Mouse (Mus musculus) gastrocnemius, adult 8-10 months (tissue): ENCODE data around the gene Klhl36. TPM values are rescaled to one million over a fixed set of nuclear protein-coding genes. Genes with fewer than 3 reads are reported as not detected.

Experiments
- DNase-seq, 2 experiments: peaks; one replicate each; pipeline ENCODE4 v3.0.0; 2022; ENCODE audit warnings: low spot score in 2 of 2
- total RNA-seq, 4 experiments: library from RNA; stranded (reverse); gene quantifications; 2 replicates each; pipeline ENCODE4 v1.2.4; 2022

Gene Klhl36
- total RNA-seq: 1 to 10 TPM in 3 of 4 experiments, under 1 TPM in 1; 0.90 to 2.1 (median 1.6) TPM

DNA sequence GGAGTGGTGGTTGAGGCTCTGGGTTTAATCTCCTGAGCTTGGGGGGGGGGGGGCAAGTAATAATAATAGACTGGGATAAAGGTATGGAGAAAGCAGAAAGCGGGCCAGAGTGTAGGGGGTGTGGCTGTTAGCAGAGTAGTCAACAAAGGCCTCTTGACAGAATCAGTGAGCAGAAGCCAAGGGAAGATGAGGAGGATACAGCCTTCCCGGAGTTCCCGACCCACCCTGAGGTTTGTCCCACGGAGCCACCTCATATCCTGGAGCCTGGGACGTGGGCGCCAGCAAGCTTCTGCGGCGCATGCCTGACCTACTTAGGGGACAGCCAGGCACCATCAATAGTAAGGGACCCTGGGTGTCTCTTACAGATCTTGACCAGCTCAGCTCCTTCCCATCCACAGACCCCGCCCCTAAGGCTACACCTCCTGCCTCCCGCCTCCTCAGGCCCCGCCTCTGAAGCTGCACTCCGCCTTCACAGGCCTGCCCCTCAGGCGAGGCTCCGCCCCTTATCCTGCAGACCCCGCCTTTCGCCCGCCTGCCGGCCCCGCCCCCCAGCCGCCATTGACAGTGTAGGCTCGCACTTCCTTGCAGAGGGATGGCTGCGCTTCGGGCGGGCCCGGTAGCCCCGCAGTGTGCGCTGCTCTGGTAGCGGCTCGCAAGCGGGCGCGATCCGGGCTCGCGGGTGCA, at the start of gene Klhl36:
Gene Klhl36 (plus strand): TSS at position 561 of the 684 bp plus-strand sequence.
- peak; percentile 94 to 95 for DNase-seq

DNA sequence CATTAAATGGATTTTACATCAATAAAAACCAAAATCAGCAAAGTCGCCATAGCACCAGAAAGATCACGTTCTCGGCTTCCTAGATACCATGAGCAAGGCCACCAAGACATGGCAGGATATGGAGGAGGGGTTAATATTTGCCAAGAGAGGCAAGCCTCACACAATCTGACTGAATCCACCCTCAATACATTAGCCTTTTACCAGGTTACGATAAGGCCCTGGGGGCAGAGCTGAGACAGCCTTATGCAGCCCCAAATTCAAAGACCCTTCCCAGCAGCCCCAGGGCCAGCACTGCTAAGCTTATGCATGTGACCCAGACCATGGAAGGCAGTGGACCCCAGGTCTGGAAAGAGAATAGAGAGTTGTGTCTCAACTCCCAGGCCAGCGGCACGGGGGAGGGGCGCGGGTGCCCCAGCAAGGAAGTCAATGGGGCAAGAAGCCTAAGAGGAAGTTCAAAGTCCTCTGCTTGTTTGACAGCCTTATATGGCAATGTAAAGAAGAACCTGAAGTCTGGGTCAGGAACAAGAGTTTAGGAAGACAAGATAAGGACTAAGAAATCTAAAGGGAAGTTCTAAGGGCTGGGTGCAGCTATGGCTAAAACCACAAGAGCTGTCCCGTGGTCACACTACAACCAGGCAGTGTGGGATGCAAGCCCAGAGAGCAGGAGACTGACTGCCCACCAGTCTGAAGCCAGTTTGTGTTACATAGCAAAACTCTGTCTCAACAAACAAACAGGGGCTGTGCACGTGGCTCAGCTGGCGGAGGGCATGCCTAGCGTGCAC, 49.2 kb upstream of the Klhl36 start:
- DNase-seq: no peak

DNA sequence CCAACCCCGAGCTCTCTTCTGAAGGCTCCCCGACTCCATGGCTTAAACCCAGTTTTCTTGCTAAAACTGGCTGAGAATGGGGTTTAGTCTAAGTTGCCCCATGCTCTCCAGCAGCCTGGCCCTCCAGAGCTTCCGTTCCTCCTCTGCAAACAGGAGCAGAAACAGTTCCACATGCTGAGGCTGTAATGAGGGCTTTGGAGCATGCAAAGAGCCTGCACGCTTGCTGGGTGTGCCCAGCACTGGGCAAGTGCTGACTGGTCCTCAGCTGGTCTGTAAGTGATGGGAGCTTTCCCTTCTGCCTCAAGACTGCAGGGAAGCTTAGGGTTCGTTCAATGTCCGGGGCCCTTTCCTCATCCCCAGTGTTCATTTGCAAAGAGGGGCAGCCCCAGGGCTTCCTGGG, 45.8 kb upstream of the Klhl36 start:
- DNase-seq: no peak

DNA sequence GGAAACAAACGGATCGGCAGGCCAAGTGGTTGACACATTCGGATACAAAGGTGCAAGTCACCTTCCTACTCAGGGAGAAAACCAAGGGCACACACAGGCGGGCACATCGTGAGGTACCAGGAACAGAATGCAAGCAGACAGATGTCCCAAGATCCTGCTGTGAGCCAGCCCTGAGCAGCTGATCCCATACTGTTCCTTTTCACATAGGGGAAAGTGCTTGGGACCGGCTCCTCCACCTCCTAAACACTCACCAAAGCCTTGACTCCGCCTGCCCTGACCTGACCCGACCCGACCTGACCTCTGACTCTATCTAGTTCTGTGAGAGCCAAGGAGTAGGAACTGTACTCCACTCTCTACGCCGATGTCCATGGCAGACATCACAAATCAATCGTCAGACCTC, 44.6 kb upstream of the Klhl36 start:
- DNase-seq: no peak

DNA sequence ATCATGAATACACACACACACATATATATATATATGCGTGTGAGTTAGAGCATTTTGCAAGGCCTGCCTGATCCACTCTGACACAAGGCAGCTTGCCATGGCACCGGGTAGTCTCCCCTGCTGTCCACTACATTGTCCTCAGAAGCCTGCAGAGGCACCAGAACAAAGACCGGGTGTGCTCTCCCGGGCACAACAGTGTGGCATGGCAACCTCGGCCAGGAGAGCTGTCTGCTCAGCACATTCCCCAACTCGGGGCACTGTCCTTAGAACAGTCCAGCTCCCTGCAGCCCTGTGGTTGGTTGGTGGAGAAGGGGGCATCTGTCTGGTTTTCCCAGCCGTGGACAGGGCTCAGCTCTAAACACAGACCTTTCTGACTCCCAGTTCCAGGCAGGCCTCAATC, 42.8 kb upstream of the Klhl36 start:
- no peak for DNase-seq

DNA sequence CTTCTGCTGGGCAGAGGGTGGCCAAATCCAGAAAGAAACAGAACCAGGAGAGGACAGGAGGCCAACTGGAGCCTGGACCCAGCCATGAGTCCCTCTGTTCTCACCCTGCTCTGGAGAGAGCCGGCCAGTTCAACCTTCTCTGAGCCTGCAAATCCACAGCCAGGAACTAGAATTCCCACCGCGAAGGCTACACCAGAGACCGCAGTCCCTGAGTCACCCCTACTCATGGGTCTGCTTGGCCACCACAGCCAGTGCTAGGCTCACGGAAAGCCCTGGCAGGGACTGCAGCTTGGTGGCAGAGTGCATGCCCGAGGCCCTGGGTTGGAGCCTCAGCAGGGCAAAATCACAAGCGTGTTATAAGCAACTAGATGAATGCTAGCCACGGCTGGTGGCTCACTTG, 42.1 kb upstream of the Klhl36 start:
- no peak for DNase-seq

DNA sequence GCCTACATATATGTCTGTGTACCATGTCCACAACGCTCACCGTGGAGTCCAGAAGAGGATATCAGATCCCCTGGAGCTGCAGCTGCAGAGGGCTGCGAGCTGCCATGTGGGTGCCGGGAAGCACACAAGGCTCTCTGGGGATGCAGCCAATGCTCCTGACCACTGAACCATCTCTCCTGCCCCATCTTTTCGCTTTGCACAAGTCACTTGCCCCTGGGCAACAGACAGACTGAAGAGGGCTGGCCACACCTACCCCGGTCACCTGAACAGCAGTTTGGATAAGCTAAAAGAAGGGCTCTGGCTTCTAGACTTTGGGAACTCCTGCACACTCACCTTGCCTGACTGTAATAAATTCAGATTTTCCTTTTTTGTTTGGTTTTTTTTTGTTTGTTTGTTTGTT, 40.4 kb upstream of the Klhl36 start:
- DNase-seq: no peak

DNA sequence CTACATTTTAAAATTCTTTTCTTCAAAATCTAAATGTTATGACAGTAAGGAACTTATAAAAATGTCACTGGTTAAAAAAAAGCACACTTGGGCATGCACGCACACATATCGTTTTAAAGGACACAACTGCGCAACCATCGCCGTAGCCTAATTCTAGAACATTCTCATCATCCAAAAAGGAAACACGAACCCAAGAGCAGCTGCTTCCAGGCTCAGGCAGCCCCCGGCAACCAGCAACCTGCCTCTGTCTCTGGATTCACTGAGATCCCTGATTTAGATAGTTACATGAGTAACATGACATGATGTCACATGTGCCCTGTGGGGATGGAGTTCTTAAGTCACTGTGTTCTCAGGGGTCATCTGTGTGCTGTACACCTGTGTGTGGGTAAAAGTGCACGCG, 38.8 kb upstream of the Klhl36 start:
- no peak for DNase-seq

DNA sequence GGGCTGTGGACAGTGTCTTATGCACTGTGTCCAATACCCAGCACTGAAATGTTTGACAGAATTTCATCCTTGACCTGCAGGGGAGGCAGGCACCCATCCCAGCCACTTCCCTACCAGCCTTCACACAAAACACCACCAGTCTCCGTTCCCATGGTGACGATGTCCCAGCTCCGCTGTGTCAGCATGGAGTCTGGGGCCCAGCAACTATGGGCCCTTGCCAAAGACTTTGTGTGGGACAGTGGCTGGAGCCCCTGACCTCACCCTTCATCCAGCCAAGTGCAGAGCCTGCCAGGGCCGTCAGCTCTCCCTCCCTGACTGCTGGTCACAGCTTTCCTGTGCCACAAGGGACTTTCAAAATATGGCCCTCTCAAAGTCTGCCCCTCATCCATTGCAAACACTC, 38.0 kb upstream of the Klhl36 start:
- peak in 1 of 2 experiments; percentile 24 for DNase-seq

DNA sequence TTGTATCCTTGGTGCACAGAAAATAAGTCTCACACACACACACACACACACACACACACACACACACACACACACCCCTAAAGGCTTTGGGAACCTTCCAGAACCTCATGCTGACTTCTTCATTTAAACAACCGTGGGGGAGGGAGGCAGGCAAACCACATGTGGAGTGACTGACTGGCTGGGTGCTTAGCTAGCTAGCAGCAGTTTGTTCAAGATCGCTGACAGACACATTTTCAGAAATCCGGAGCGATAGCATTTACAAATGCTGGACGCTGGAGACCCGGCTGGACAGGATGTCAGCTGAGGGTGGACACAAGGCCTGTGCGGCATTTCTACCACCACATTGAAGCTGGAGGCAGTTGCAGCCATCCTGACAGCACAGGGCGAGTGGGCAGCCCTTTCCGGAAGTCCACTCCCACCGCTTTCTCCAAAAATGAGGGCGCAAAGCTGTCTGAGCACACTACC, 37.2 kb upstream of the Klhl36 start:
- no peak for DNase-seq

DNA sequence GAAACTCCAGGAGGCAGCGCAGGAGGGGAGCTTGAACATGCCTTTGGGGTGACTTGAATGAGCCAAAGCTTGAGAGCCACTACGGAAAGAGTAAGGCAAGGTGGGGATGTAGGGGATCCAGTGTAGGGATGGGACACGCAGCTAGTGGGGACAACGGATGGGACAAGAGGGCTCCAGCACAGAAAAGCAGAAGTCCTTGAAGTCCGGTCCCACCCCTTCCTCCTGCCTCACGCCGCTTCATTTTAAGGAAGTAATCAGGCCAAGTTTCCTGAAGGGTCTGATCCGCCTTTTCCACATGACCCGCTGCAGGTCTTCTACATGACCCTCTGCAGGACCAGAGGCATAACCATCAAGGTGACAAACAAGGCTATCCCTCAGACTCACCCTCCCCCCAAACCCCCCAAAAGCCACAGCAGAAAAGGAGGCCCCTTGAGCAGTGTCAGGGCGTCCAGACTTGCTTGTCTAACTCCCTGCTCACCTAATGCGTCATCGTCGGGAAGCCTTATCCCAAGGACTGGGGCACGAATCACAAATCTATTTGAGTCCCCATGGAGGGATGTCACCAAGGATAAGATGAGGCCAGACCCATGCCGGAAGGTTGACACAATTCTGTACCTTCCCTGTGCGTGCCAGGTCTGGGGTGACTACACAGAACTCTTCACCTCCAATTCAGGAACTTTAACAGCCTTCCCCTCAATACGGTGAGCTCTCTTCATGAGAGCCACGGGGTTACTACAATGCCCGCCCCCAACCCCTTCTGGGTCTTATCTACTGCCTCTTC, 35.9 kb upstream of the Klhl36 start:
- no peak for DNase-seq

DNA sequence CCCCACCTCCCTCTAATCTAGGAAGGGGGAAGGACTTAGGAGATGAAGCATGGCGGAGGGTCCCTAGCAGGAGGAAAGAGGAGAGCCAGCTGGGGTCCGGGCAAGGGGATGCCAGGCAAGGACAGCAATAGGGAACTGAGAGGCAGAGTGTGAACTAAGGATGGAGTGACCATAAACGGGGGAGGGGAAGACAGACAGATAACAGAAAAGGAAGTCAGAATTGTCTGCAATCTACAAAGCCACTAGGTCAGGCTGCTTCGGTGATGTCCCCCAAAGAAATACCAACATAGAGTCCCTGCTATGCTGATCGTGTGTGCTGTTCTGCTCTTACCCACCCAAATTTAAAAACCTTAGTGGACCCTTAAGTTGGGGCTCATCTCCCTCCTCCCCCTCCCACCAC, 35.1 kb upstream of the Klhl36 start:
- no peak for DNase-seq

DNA sequence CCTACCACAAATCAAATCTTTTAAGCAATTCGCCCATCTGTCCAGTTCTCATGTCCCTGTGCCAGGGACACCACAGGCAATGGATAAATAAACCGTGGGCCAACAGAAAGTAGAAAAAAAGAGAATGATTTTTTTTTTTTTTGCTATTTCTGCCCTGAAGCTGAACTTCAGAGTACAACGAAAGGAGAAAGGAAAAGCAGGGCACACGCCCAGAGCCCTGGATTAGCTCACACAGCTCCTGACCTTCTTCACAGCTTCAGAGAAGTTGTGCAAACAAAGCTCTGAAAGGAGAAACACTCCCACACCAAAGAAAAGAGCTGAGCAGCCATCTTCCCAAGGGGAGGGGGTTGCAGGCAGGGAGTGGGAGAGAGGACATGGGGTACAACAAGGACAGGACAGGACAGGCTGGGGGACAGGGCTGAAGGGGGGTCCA, 34.3 kb upstream of the Klhl36 start:
- no peak for DNase-seq

DNA sequence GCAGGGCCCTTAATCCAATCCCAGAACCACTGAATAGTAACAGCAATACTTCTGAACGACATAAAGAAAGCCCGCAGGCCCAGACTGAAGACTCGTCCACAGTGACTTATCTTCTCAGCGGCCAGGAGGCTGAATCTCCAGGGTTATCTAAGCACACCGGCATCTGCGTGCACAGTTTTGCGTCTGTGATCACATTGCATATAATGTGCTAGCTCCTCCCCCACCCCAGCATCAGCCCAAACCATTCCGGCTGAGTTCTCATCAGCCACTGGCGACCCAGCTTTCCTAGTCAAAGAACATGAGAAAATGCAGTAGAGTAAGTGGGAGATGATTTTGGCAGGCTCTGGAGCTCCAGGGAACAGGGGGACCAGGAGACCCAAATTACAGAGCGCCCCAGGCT, 33.1 kb upstream of the Klhl36 start:
- DNase-seq: no peak

DNA sequence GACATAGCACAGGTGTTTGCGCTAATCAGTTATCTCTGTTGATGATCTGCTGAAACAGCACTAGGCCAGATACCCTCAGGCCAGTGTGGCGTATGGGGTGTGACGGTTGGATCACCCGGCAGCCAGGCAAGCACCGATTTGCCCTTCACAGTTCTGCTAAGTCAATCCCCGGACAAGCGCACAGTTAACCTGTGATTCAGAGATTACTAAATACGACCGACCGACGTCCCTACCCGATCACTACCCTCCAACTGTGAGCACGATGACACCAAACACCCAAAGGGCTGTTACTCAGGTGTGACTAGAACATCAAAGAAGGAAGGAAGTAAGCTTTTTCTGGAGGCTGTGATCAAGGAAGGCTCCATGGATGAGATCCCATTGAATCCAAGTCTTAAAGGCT, 32.6 kb upstream of the Klhl36 start:
- DNase-seq: no peak

DNA sequence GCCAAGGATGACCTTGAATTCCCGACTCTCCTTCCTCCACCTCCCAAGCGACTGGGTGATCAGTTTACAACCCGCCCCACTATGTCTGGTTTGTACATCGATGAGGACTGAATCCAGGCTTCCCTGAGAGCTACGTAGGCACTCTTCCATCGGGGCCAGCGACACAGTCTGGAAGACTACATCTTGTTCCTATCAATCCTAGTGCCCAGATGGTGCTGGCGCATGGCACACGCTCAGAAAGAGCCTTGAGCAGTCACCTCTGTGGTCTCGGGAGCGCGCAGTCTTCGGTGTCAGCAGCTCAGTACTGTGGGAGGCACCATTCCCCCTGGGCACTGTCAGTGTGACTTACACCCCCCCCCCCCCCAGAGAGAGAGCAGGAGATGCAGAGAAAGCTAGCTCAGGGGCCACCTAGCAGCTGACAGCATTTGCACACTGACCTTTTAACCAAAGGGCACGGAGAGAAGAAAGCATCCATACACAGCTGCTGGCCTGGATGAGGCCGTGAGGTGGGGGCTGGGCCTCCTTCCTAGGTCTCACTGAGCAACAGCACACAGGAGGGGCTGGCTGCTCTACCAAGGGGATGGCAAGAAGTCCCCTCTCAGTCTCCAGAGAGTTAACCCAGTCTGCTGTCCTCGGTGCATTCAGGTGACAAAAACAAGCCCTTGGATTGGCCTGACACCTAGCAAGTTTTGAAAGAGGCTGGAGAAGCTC, 32.0 kb upstream of the Klhl36 start:
- no peak for DNase-seq

DNA sequence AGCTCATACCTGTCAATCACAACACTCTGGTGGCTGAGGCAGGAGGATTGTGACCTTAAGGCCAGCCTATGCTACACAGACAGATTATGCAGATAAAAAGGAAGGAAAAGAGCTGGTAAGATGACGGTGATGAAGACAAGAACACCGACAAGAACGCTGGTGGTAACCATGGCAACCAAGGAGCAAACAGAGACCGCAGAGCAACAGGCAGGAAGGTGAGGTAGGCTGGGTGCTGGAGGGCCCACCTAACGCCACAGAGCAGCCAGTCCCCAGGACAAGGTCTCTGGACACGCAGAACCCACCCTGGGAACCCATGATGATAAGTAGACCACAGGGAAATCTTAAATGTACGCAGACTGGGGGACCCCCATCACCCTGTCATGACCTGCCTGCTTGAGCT, 31.5 kb upstream of the Klhl36 start:
- no peak for DNase-seq

DNA sequence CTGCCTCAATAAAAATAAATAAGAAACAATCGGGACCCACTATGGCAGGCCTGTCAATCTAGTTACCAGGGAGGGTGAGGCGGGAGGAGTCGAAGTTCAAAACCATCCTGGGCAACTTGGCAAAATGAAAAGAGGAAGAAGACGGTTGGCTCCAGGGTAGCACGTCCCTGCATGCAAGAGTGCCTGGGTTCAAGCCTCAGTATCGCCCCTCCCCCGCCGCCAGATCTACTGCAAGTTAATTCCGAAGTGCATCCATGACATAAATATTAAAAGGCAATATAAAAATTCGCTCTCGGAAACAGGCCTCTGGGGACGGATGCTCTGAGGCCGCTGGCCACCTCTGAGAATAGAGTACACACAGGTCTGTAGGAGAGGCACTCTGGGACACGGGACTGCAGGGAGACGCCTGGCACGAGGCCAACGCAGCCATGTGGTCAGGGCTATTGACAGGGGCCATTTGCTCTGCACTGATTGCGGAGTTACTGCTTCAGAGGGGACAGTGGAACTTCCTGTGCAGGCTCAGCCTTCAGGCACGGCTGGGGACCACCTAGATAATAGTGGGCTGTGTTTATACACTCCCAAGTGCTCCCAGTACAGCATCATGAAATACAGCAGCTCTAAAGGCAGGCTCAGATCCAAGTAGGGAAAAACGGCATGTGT, 30.6 kb upstream of the Klhl36 start:
- DNase-seq: no peak

DNA sequence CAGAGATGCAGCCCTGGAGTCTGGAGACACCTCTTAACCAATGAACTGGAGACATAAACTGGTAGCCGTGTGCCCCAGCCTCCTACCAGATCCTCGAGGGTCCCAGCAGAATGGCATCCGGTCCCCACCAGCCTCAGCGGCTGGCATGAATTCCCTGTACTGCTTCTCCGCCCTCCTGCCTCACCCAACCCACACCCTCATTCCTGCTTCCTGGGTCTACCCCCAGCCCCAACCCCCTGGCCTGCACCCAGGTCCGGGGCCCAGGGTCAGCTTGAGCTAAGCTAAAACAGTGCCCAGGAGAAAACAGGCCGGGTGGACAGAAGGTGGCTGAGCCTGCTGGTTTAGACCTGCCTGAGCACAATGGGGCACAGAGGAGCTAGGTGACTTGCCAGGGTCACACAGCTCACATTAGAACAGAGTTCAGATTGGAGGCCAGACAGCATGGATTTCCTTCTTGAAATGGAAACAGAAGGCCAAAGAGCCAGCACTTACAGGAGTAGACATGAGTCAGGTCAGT, 29.9 kb upstream of the Klhl36 start:
- no peak for DNase-seq

DNA sequence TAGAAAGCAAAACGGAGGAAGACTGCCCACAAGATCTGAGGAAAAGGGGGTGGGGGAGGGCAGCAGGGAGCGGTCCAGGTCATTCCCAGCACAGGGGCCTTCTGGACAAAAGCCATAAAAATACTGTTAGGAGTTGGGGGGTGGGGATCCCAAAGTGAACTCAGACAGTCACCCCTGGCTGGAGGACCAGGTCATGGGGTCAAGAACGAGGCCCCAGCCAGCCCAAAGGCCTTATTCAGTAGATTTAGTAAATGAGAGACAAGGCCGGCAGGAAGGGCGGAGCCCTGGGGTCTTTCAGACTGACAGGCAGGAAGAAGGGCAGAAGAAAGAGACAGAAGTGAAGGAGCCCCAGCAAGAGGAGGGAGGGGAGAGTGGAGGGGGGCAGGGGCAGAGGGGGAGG, 29.1 kb upstream of the Klhl36 start:
- no peak for DNase-seq

DNA sequence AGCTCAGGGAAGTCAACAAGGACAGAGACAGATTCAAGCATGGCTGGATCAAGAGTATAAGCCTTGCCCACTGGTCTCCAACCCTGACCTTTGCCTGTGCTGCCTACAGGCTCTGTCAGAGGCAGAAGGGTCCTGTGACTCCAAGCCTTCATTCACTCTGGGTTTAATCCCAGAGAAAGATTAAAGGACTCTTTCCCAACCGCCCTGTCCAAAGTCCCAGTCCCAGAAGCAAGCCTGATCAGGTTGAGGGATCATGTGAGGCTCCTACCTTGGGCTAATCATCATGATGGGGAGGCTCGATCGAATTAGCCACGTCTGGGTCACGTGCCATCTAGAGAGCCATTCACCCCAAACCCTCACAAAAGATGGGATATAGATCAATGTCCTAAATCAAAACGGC, 27.4 kb upstream of the Klhl36 start:
- no peak for DNase-seq
